Mouse (Mus musculus) left cerebral cortex, adult 18-20 months (tissue): ENCODE results near the gene AU018091. TPM values are rescaled to one million over a fixed set of nuclear protein-coding genes. Genes with fewer than 3 reads are reported as not detected.
"Not testable (repeated sequence)": the region's sequence is repeated elsewhere in the genome, so short reads cannot be mapped to it uniquely, and the experiment has no call there.

Source experiments
- DNase-seq, 2 experiments: peaks; one replicate each; pipeline ENCODE4 v3.0.0; 2021 to 2022; ENCODE audit warnings: low spot score in 2 of 2, mixed read lengths in 1 of 2
- microRNA-seq, 2 experiments: library from miRNA; unstranded; fragments of <30 nt; microRNA quantifications; one replicate each; pipeline ENCODE4 v1.2.0; 2021
- total RNA-seq, 2 experiments: library from RNA; stranded (reverse); gene quantifications; 2 replicates each; pipeline ENCODE4 v1.2.3; 2021

AU018091 gene
- total RNA-seq, 2 experiments from 2014 or later: not detected

- DNase-seq: no peak
These were observed 707 bp downstream of the AU018091 start for GRCm38 (mm10) chr7:3168296-3168695.

DNA sequence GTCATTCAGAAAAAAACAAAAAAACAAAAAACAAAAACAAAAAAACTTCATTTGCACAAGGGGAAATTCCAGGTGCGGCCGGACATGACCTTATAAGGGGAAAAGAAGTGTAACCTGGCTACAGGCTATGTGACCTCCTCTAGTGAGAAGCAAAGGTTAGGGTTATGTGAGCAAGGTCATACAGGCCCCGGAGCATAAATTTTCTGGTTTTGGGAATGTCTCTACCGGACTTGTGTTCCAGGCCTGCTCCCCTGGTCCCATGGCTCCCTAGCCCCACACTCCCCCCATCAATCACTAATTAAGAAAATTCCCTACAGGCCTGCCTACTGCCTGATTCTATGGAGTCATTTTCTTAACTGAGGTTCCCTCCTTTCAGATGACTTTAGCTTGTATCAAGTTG lies 2.7 kb downstream of the AU018091 start:
- DNase-seq: no peak

GRCm38 (mm10) chr7:3164991-3165390 lies 4.0 kb downstream of the AU018091 start:
- DNase-seq: no peak

- DNase-seq: no peak
These were observed 4.6 kb downstream of the AU018091 start for GRCm38 (mm10) chr7:3164381-3164780.

DNA sequence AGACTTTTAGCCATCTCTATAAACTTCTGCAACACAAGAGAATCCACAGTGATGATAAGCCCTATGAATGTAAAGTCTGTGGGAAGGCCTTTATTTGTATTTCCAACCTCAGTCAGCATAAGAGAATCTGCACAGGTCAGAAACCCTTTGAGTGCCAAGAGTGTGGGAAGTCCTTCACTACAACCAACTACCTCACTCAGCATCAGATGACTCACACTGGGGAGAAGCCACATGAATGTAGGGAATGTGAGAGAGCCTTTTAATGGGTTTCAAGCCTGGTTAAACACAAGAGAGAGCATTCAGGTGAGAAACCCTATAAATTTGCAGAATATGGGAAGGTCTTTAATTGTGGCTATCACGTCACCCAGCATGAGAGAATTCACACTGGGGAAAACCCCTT lies 18.6 kb downstream of the AU018091 start:
- no peak for DNase-seq

DNA sequence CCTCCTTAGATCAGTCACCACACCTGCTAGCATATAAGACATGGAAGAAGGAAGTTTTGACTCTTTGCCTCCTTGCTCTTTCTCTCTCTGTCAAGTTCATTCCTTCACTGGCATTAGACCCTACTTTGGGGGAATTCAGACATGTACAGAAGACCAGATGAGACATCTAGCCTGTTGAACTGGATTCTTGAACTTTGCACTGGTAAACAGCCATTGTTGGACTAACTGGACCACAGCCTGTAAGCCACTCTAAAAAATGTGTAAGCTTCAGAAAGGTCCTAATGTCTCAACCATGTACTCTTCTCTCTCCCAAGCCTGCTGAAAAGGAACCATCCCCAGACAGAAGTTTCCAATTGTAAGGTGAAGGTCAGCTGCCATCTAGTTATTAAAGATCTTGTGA lies 22.9 kb downstream of the AU018091 start:
- DNase-seq: no peak

- no peak for DNase-seq
These were observed 25.7 kb downstream of the AU018091 start for GRCm38 (mm10) chr7:3143329-3143728.

GRCm38 (mm10) chr7:3135606-3136005 lies 33.4 kb downstream of the AU018091 start:
- DNase-seq: no peak

- no peak for DNase-seq
These were observed 34.3 kb downstream of the AU018091 start for GRCm38 (mm10) chr7:3134654-3135053.

DNA sequence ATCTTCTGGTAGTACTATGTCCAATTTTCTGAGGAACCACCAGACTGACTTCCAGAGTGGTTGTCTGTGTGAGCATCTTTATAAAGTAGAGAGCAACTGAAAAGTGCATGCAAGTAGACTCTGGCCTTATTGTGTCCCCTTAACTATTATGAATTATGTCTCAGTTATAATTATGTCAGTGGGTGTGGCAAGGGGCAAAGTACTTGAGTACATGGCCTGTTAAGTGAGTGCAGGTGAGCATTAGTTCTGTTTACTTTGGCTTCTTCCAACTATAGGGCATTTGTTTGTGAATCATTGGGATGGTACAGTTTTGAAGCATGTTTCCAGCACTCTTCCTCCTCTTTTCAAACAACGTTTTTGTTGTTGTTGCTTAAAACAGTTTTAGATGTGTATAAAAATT lies 38.7 kb downstream of the AU018091 start:
- no peak for DNase-seq

DNA sequence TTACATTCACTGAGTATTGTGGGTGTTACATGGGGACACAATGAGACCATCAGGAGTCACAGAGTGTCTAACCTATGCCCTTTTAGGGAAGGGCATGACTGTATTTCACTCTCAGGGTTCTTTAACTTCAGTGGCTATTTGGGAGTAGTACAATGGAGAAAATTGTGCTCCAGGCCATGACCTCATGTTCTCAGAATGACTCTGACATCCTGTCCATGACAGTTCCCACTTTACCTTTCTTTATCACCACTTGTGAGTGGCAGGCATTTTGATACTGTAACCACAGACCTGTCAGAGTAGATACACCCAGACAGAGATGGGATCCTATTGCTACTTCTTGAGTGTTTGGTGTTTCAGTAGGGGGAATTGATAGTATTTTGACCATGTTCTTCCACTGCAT lies 40.4 kb downstream of the AU018091 start:
- DNase-seq: not testable (repeated sequence)

DNA sequence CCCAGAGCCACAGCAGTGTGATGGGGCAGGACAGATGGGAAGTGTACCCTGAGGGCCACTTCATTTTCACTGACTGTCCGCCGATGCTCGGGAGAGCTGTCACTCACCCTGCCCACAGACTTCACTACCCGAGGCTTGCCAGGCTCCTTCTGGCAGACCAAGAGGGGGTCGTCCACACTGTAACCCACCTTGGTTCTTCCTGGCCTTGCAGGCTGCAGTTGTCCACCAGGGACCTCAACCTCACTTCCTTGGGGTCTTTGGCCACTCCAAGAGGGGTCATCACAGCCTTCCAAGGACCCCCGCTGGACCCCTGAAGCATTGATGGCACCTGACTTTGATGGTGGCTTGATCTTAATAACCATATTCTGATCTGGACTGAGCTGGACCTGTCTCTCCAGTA lies 57.8 kb downstream of the AU018091 start:
- not testable (repeated sequence) for DNase-seq

DNA sequence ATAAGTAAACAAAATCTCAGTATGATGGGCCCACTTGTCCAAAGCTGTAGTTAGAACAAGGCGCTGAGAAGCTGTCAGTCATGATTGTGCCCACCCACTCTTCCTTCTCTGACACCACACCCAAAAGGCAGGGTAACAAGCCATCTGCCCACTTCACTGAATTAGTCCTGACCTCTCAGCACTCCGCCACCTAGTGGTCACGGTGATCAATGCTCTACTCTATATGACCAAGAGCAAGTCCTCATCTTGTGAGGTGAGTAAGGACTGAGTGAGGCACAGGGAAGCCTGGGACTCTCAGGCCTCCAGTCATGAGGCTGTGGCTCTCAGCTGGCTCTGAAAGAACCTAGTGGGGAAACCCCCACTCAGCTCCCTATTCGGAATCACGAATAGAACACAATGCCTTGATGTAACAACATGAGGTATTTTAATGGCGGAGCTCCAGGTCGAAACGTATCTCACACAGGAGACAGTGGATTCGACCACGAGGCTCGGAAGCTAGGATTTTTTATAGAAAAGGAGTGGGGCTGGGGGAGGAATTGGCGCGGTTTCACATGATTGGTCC lies 62.4 kb downstream of the AU018091 start:
- not testable (repeated sequence) for DNase-seq

Small RNA genes within 50 kb of the gene (microRNA-seq; reads per million reads assigned to microRNA genes)
- gene Mir290a (0 reads per million in 2 experiments), gene Mir290b (0 reads per million in 2 experiments), gene Mir291a (0 reads per million in 2 experiments), gene Mir292 (0 reads per million in 2 experiments), gene Mir292b (0 reads per million in 2 experiments)

Other genes starting within 250 kb of the AU018091 start
- not detected for gene Nlrp12, start 80.5 kb upstream of the AU018091 start, total RNA-seq
- gene Myadm, start 119.9 kb upstream of the AU018091 start, total RNA-seq: 10 to 100 TPM; 51.4 to 57.2 TPM
- gene Prkcg, start 120.0 kb upstream of the AU018091 start, total RNA-seq: 100 to 1,000 TPM; 239 to 276 TPM
- 100 to 1,000 TPM; 174 to 185 TPM for gene Cacng7, start 163.8 kb upstream of the AU018091 start, total RNA-seq
- gene Cacng8, start 221.5 kb upstream of the AU018091 start, total RNA-seq: 100 to 1,000 TPM; 166 TPM